Mouse (Mus musculus) heart, postnatal 36 days (tissue): ENCODE measurements around the gene Tubb5. TPM values are rescaled to one million over a fixed set of nuclear protein-coding genes. Genes with fewer than 3 reads are reported as not detected.

ENCODE experiments used
- DNase-seq, 2 experiments: peaks; one replicate each; pipeline ENCODE4 v3.0.0; 2021 to 2022
- intact Hi-C: fragments of 180-260 bp; cut with DNase I; formaldehyde crosslinking; loops from one replicate; pipeline ENCODE4 v1.15.1; 2025
- total RNA-seq, 2 experiments: library from RNA; stranded (reverse); gene quantifications; 2 replicates each; pipeline ENCODE4 v1.2.3; 2021

Tubb5 gene
- total RNA-seq, 2 experiments from 2014 or later = 87.6 to 91.6 TPM

DNA sequence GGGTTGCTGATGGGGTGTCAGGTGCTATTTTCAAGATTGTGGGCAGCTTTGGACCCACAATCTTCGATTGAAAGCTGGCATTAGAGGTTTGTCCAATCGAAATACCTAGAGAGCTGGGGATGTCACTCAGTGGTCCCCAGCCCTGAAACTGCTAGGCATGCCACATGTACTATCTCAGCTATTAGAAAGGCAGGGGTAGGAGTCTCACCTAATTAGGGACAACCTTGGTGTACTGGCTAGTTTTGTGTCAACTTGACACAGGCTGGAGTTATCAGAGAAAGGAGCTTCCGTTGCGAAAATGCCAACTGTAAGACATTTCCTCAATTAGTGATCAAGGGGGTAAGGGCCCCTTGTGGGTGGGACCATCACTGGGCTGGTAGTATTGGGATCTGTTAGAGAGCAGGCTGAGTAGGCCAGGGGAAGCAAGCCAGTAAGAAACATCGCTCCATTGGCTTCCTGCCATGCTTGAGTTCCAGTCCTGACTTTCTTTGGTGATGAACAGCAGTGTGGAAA lies 4.8 kb downstream of the Tubb5 start:
- intact Hi-C loops = no loop called here
- no peak for DNase-seq

DNA sequence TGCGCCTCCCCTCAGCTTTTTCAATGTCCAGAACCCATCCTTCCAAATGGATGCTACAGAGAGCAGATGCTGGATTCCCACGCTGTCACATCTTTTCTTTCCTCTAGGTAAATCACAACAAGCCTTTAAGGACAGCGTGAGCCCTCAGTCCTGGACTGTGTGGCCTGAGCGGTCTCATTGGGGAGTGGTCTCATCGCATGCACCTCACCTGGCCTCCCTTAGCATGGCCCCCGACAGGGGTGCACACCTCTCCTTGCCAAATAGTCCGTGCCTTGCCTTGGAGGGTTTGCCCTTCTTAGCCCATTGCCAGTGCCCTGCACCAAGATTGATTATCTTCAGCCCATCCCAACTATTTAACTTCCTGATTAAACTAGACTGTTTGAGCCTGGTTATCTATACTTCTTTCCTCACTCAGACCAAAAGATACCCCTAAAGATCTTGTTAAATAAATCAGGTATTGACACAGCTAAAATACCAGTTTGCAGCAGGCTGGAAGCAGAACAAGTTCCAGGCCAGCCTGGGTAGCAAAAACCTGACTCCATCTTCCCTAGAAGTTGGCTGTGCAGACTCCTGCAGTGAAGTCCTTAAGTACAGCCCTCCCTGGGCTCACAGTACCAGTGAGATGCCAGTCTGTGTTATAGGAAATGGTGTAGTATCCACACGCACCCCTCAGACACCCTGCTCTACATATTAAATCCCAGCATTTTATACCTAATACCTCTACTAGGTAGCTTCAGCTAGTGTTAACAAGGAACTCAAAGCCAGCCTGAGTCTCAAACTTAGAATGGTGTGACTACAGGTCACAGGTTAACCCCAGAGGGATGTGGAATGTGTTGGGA lies 5.5 kb downstream of the Tubb5 start:
- intact Hi-C loops = no loop called here
- no peak for DNase-seq

DNA sequence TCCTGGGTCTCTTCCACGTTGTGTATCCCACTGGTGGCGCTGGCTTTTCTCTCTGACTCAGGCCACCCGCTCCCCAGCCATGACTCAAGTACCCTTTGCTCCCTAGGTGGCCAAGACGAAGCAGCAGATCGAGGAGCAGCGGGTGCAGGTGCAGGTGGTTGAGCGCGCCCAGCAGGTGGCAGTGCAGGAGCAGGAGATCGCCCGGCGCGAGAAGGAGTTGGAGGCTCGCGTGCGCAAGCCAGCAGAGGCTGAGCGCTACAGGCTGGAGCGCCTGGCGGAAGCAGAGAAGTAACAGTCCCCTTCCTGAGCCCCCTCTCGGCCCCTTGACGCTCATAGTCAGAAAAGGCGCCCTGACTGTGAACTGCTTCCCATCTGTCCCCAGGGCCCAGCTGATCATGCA lies 8.4 kb downstream of the Tubb5 start:
- DNase-seq = peak; percentile 82 to 83
- intact Hi-C loops = loop anchor here (2.0 to 5.0 kb wide), 2 partner anchors 91 to 163 kb away; no protein-coding TSS in a partner anchor

DNA sequence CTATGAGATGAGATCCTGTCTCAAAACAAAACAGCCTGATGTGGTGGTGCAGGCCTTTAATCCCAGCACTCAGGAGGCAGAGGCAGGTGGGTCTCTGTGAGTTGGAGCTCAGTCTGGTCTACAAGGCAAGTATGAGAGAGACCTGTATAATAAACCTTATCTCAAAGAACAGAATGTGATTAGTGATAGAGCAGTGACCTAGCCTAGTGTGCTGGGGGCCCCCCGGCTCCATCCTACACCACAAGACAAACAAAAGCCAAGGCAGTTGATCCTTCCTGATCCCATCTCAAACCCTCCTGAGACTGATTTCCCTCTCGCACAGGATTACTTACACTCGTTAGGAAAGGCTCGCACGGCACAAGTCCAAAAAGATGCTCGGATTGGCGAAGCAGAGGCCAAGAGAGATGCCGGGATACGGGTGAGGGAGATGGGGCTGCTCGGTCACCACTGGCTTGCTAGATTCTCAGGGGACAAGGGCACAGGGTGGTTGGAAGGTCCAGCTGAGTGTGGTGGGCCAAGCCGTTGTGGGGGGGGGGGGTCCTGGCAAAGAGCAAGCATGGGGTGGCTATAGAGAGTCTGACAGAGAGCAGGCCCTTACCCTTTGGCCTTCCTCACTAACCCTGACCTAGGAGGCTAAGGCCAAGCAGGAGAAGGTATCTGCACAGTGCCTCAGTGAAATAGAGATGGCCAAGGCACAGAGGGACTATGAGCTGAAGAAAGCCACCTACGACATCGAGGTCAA lies 12.8 kb downstream of the Tubb5 start:
- intact Hi-C loops = loop anchor here (5.0 kb wide), 1 partner anchor 167 kb away; no protein-coding TSS in a partner anchor

DNA sequence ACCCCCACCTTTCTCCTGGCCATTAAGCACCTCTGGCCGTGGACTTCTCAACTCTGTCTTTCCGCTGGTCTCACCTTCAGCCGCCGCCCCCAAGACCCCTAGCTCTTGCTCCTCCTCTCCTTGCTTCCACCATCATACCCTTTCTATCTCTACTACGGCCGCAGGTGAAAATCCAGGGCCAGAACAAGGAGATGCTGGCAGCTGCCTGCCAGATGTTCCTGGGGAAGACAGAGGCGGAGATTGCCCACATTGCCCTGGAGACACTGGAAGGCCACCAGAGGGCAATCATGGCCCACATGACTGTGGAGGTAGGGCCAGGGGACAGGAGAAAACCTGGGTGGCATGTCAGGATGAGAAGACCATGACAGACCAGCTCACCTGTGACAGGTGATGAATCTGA lies 13.7 kb downstream of the Tubb5 start:
- intact Hi-C loops = no loop called here
- peak in 1 of 2 experiments; percentile 19 for DNase-seq

More for the DNA sequence above, 12.8 kb downstream of the Tubb5 start:
- DNase-seq = no peak

DNA sequence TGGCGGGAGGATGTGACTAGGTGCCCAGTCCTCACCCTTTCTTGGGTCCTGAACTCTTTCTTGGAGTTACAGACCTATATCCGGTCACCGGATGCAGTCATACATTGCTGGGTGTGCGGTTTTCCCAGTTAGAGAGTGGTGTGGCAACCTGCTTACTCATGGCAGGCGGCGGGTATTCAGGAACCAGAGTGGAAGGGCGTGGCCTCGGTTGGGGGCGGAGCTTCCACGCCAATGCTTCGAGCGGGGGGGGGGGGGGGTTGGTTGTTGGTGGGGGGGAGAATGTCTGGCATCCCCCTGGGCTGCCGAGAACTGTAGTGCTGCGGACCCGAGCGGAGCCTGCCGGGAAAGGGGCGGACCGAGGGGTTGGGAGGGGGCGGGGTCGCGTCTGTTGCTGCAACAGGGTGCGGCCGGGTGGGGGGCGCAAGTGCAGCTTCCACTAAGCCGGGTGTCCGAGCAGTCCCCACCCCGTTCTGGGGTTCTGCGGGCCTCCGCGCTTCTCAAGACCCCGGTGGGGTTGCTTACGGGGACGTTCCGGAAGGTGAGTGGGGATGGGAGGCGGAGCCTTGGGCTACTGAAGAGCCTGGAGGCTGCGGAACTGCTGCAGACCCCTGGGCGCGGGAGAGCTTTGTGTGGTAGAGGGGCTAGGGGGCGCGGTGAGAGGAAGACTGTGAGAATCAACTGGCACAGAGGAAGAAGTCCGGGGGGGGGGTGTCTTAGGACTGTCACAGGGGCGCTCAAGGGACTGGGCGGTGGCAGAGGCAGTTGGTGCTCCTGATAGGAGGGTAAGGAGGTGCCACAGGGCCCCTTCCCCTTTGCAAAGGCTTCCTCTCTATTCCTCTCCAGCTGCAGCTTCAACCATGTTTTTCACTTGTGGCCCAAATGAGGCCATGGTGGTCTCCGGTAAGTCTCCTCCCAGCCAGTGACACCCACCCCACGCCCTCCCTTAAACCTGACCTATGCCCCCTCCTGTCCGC lies 14.9 kb downstream of the Tubb5 start, which contains the start of gene Flot1:
Gene Flot1 (plus strand): TSS at position 267 of the 974 bp plus-strand sequence.
- intact Hi-C loops = no loop called here
- peak; percentile 87 to 89 for DNase-seq

DNA sequence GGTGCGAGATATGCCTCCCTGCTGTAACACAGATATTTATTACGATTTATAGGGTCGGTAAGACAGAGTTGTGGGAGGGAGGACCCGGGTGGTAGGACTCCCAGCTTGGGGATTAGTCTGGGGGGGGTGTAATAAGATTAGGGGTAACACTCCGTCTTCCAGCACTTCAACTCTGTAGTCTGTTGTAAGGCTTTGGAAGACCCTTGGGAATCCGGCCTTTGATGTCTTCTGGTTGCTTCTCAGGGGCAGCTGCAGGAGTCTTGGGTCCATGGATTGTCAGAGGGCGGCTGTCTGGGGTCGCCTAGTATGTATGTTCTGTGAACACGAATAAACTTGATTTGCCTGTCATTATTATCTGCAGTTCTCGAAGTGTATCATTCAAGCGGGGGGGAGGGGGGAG lies 15.5 kb downstream of the Tubb5 start:
- intact Hi-C loops = no loop called here
- DNase-seq = peak in 1 of 2 experiments; percentile 36

DNA sequence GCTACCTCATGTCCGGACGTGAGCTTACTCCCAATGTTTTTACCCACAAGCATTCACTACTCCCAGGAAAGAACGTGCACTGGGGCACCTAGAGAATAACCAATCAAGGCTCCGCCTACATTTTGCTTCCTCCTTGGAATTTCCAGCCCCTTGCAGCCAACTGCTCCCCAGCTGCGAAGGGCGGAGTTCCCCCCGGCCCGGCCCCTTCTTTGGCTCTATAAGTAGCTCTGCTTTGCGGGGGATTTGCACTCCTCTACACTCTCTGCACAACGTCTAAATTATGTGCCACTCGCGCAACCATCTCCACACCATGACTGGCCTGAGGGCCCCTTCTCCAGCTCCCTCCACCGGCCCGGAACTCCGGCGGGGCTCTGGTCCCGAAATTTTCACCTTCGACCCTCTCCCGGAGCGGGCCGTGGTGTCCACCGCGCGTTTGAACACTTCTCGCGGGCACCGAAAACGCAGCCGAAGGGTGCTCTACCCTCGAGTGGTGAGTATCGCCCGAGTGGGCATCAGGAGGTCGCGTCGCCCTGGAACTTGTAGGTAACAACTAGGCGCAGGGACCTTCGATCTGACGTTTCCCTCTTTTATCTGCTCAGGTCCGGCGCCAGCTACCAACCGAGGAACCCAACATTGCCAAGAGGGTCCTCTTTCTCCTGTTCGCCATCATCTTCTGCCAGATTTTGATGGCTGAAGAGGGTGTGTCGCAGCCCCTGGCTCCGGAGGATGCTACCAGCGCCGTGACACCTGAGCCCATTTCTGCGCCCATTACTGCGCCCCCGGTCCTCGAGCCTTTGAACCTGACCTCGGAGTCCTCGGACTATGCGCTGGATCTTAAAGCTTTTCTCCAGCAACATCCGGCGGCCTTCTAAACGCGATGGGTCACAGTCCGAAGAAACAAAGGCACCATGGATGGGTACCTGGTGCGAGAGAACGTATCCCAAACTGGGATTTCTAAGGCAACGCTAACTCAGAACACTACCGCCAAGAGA lies 16.4 kb downstream of the Tubb5 start, which contains the start of gene Ier3:
Gene Ier3 (plus strand): TSS at position 246 of the 992 bp plus-strand sequence.
- intact Hi-C loops = loop anchor here (2.0 kb wide), 1 partner anchor 83 kb away; no protein-coding TSS in a partner anchor
- peak; percentile 87 to 90 for DNase-seq

DNA sequence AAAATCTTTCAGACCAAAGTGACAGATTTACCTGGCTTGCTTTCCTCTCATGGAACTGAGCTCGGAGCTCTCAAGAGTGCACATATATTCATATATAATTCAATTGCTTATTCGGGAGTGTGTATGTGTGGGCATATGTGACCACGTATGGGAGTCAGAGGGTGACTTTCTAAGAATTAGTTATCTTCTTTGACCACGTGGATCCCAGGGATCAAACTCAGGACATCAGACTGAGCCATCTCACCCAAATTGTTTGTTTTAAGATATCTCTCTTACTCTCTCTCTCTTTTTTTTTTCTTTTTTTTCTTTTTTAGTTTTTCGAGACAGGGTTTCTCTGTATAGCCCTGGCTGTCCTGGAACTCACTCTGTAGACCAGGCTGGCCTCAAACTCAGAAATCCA lies 18.0 kb downstream of the Tubb5 start:
- intact Hi-C loops = loop anchor here (2.0 kb wide), 1 partner anchor 81 kb away; no protein-coding TSS in a partner anchor
- no peak for DNase-seq

DNA sequence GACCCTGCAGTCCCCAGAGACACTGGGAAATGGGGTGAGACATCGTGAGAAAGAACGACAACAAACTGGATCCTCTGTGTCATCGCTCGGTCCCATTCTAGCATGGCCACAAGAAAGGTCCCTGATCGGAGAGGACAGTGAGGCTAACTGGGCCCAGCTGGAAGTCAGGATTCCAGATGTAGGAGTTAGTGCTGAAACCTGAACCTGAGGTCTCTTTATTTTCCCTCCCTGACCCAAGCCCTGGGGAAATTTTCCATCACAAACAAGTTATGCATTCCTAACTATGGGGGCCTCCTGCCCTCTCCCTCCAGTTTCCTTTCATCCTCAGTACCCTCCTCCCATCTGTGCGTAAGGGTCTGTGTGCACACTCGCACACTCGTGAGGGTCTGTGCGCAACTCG lies 20.9 kb downstream of the Tubb5 start:
- intact Hi-C loops = no loop called here
- DNase-seq = no peak

DNA sequence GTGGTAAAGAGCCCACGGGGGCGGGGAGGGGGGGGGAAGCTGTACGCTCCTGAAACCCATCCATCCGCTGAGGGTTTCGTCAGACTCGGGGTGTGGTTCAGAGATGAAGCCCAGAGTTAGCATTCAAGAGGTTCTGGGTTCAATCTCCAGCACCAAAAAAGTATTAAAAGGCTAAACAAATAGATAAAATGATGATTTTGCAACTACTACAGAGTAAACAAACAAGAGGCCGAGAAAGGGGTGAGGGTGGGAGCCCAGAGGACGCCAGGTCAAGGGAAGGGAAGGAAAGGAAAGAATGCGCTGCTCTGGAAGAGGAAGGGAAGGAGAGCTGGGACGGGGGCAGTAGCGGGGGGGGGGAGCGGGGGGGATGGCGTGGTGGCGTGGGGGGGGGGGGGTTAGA lies 21.4 kb downstream of the Tubb5 start:
- DNase-seq = no peak
- intact Hi-C loops = no loop called here

DNA sequence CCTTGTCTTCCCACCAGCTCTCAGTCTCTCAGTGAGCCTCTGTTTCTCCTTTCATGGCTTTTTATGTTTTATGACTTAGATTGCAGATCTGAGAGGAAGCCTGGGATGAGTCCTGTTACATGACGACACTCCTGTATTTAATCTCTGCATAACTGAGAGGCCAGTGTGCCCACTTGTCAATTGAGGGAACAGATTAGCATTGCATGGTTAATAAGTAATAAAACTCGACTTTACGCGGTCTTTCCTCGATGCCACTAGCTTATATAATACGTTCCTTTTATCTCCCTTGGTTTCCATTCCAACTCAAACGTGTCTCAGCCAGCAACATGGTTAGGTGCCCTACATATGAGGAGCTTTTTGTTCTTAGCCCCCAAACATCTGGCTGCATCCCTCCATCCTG lies 22.3 kb downstream of the Tubb5 start:
- DNase-seq = no peak
- intact Hi-C loops = no loop called here

DNA sequence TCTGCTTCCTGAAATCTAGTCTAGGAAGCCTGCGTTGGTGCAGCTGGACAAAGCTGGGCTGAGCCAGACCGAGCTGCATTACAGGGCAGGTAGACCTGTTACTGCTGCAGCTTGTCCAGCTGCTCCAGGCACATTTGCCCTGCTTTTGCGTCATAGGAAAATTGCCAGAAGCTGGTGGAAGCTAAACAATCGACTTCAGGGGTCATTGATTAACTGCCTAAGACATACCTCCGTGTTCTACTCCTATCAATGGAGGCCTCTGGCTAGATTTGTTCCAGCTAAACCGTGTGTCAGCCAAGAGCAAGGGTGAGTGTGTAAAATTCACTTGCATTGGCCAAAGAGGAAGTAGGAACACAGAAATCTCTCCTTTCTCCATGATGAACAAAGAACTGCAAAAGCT lies 23.4 kb downstream of the Tubb5 start:
- intact Hi-C loops = no loop called here
- no peak for DNase-seq

DNA sequence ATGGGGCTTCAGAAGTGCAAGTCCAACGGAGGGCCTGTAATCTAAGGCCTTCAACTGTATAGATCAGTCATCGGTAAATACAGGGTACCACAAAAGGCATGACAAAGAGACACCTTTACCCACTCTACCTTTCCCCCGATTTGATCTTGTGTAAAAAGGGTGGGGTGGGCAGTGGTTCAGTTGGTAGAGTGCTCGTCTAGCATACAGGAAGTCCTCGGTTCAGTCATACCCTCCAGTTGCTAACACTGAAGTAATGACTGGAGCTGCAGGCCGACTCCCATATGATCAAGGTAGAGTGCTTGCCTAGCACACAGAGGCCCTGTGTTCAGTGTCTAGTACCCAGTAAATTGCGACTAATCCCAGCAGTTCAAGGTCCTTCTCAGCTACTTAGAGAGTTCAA lies 24.5 kb downstream of the Tubb5 start:
- DNase-seq = peak in 1 of 2 experiments; percentile 26
- intact Hi-C loops = no loop called here

DNA sequence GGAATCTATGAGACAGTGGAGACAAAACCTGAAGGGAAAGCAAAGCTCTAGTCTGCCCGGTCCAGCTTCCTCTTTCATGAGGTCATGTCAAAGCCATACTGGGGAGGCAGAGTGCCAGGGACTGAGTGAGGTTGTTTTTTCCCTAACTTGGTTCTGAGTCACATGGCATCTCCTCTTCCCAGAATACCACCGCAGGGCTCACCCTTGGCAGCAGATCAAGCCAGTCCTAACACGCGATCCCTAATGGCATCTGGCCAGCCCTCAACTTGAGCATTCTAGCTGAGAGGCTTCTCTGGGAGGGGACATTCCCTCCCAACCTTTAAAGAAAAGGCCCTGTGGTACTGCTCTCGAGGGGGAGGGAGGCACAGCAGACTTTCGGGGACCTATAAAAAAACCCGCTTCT lies 24.9 kb downstream of the Tubb5 start:
- peak; percentile 92 to 93 for DNase-seq
- intact Hi-C loops = no loop called here

DNA sequence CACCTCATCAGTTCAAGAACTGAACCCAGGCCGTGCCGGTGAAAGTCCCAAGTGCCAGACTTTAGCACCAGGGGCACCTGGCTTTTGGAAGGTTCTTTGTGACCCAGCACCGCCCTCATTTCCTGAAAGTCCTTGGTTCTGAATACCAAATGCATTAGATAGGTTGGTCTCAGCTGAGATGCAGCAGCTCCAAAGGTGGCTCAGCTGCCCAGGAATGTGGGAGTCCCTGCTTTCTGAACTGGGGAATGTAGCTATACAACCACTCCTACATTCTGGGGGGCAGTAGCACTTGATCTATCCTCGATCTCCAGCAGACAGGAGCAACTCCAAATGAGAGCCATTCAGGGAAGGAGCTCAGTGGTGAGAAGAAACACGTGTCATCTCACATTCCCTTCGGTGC lies 25.4 kb downstream of the Tubb5 start:
- intact Hi-C loops = no loop called here
- DNase-seq = no peak

DNA sequence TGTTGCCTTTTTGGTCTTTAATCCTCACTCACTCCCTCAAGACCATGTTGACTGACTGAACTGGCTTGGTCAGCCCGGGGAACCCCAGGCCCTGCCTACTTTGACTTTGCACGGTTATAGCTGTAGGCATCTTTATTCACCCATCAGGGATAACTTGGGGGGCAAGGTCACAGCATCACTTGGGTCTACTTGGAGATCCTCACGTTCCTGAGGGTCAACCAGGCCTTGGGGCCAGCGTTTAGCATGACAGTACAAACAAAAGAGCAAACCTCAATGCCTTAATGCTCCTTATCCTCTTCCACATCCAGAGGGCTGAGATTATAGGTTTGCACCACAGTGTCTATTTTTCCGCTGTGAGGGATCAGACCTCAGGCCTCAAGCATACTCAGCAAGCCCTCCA lies 25.8 kb downstream of the Tubb5 start:
- DNase-seq = no peak
- intact Hi-C loops = no loop called here

DNA sequence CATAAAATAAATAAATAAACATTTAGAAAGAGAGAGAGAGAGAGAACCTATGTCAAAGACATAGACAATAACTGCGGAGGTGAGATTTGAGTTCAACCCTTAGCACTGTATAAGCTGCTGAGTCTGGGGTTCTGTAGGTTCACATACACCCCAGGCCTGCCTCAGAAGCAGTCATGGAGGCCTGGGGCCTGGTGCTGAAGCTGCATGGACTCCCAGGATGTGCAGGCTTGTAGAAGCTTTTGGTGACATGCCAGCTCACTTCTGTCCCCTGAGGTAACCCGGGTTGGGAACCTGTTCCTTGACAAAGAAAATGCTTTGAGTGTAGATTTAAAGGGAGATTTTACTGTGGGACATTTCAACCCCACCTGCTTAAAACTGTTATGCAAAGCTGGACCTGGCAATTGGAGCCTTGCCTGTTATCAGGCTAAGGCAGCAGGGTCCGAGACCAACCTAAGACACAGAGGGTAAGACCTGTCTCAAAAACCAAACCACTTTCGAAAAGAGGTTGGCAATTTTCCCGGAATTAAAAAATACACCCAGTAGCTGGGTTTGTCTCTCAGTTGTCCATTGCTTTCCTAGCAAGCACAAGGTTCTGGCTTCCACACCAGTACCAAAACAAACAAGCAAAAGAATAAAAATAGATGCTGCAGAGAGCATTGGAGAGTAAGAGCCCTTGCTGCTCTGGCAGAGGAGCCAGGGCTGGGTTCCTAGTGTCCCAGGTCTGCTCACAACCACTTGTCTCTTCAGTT lies 27.0 kb downstream of the Tubb5 start:
- intact Hi-C loops = loop anchor here (2.0 kb wide), 1 partner anchor 26 kb away; no protein-coding TSS in a partner anchor

More for the DNA sequence above, 27.0 kb downstream of the Tubb5 start:
- no peak for DNase-seq
